Mouse (Mus musculus): ENCODE results near the gene Ildr2.

DNA sequence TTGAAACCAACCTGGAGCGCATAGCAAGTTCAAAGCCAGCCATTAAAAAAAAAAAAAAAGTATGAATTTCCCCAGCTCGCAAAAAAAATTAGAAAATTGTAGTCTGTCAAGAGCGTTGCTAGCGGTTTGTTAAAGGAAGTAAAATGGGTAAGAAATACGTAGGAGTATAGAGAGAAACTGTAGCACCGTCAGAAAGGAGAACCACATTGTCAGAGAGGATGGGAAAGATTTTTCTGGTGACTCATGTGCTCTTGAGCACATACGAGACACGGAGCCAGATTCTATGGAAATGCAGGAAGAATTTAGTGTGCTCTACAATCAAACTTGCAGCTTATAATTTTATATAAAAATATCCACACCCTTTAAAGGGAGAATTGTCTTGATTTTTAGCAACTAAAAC lies 45.9 kb downstream of the Ildr2 start:
- TF ChIP-seq POLR2A (IDR thresholded peaks at IDR 0.05; ENCODE audit: low read depth, low read length) = no peak
- no peak for TF ChIP-seq CTCF (IDR thresholded peaks at IDR 0.05; ENCODE audit: extremely low read depth, insufficient read length, insufficient replicate concordance, low read depth, low read length)
